Mouse (Mus musculus) T-helper 17 cell (primary cell): ENCODE results near the gene 6030468B19Rik.

ENCODE experiments used
- in situ Hi-C, 2 experiments: fragments of 300-600 bp; cut with MboI, MseI; formaldehyde crosslinking; loops; 1 replicate in 1 of 2; 2 replicates in 1 of 2; pipeline ENCODE4 v1.15.1; 2025; ENCODE audit warnings: high pct_unique_total_duplicates in 2 of 2

Gene 6030468B19Rik

GRCm38 (mm10) chr11:117778851-117779433, 18.5 kb upstream of the 6030468B19Rik start:
- in situ Hi-C loops: no loop called here

DNA sequence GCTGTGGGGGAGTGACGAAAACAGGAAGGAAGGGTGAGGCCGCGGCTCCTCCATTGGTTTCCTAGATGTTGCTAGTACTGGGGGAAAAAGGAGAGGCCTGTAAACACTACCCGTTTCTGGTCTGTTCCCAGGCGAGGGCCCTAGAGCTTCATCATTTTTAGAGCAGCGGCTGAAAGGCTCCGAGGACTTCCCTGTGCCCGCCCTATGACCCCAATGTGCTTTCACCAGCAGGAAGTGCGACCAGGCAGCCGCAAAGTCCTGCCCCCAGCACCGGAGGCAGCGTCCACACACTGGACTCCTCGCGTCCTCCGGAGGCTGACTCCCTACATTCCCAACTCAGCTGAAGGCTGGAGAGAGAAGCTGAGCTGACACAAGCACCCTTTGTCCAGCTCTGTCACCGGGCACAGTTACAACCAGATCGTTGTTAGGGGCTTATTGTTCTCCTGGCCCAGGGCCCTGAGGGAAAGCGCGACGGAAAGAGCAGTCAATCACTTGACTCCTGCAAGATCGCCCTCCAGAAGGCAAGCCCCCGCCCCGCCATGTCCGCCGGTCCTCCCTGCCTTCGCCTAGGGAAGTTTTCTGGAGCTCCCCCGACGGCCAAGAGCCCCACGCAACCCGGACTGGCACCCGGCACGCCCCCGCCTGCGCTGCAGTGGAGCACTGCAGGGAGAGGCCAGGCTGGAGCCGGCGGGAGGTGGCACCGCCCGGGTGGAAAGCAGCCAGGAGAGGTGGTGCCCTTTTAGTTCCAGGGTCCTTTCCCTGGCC, 17.8 kb upstream of the 6030468B19Rik start:
- in situ Hi-C loops: loop anchor here in 1 of 2 experiments (10.0 kb wide), 1 partner anchor 185 kb away; no protein-coding TSS in a partner anchor

DNA sequence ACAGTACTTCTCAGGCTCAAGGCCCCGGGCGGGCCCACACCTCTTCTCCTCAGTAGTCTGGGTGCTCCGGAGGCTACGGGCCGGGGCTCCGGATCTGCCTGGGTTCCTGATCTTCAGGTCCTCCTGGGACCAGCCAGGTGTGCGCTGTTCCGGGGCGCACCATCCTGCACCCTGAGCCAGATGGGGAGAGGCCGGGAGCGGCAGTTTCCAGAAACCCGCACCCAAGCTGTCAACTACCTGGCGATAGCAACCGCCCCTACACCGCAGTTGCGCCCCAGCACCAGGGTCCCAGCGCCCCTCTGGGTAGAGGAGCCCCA, 17.3 kb upstream of the 6030468B19Rik start:
- in situ Hi-C loops: loop anchor here in 1 of 2 experiments (10.0 kb wide), 1 partner anchor 185 kb away; no protein-coding TSS in a partner anchor

GRCm38 (mm10) chr11:117780582-117781111, 16.8 kb upstream of the 6030468B19Rik start:
- in situ Hi-C loops: loop anchor here in 1 of 2 experiments (10.0 kb wide), 1 partner anchor 184 kb away; no protein-coding TSS in a partner anchor

DNA sequence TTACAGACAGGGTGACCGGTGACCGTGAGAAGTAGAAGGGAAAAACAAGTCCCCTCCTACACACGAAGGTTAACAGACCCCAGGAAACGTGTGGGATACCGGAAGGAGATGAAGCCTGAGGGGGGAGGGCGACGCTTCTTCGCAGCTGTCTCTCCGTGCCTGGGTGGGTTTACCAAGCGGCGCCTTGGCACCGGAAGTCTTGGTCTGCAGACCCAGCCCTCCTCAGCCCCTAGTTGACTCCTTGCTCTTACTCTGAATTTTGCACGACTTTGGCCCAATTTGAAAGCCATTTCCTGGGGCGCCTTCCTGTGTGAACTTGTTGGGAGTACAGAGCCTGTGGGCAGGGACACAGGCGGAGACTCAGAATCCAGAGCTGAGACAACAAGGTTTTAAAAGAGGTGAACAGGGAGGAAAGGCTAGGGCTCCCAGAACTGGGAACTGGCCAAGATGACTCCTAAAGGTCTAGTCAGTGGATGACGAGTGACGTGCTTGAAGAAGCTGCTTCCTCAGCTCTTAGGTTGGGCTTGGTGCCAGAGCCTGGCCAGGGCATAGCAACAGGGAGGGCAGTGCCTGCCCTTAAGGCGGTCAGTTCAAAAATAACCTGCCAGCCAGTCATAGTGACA, 16.1 kb upstream of the 6030468B19Rik start:
- in situ Hi-C loops: loop anchor here in 1 of 2 experiments (10.0 kb wide), 1 partner anchor 183 kb away; no protein-coding TSS in a partner anchor

- in situ Hi-C loops: loop anchor here in 1 of 2 experiments (10.0 kb wide), 1 partner anchor 183 kb away; no protein-coding TSS in a partner anchor
These were observed 15.3 kb upstream of the 6030468B19Rik start, which contains the start of the genes Tmc8 and Tmc6 for GRCm38 (mm10) chr11:117781993-117782704. Tmc8 (plus strand) TSS chr11:117782076. Tmc6 (minus strand) TSS chr11:117782198.

DNA sequence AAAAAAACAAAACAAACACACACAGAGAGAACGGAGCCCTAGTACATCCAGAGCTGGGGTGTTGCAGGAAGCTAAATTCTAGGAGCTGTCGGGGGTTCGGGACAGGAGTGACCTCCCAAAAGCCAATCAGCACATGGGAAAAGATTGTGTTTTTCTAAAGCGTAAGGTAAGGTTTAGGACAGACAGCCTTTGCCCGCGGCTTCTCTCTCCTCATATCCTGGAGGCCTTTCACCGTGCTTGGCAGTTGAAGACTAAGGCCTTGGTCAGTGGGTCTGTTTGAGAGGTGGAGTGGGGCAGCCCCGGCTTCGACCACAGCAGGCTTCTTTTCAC, 14.8 kb upstream of the 6030468B19Rik start:
- in situ Hi-C loops: loop anchor here in 1 of 2 experiments (10.0 kb wide), 1 partner anchor 182 kb away; no protein-coding TSS in a partner anchor

GRCm38 (mm10) chr11:117783089-117783488, 14.4 kb upstream of the 6030468B19Rik start:
- in situ Hi-C loops: loop anchor here in 1 of 2 experiments (10.0 kb wide), 1 partner anchor 182 kb away; no protein-coding TSS in a partner anchor

DNA sequence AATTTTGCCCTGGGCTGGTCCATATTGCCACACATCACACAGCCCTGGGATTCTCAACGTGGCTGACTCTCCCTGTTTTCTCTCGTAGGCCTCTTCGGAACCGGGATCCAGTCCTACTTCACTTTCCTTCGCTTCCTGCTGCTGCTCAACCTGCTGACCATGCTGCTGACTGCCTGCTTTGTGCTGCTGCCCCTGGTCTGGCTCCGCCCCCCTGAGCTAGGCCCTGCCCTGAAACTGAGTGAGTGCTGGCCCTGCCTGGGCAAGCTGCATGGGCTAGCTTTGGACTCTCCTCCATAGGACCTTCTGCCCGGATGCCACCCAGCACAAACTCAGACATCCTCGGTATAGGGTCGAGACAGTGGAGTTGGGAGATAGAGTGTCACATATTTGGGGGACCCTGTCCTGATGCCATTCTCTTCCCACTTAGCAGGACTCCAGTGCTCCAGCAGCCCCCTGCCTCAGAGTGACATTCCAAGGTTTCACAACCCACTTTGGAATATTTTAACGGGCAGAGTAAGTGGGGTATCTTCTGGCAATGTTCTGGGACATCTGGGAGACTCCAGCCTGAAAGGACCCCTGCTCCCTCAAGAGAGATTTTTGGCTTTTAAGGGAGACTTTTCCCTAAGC, 13.7 kb upstream of the 6030468B19Rik start:
- in situ Hi-C loops: loop anchor here in 1 of 2 experiments (10.0 kb wide), 1 partner anchor 181 kb away; no protein-coding TSS in a partner anchor

DNA sequence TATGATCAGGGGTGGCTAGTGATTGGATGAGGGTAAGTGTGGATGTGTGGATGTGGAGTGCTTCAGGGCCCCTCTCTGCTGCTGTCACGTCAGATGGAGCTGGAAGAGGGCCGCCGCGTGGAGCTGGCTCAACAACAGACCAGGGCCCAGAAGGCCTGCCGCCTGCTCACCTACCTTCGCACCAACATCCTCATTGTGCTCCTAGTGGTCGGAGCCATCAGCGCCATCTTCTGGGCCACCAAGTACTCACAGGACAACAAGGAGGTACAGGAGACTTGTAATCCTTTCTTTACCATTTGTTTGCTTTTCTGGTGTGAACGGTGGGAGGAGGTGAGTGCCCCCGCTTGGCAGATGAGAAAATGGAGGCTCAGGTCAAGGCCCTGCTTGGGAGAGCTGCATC, 11.2 kb upstream of the 6030468B19Rik start:
- in situ Hi-C loops: loop anchor here in 1 of 2 experiments (10.0 kb wide), 1 partner anchor 179 kb away; no protein-coding TSS in a partner anchor

DNA sequence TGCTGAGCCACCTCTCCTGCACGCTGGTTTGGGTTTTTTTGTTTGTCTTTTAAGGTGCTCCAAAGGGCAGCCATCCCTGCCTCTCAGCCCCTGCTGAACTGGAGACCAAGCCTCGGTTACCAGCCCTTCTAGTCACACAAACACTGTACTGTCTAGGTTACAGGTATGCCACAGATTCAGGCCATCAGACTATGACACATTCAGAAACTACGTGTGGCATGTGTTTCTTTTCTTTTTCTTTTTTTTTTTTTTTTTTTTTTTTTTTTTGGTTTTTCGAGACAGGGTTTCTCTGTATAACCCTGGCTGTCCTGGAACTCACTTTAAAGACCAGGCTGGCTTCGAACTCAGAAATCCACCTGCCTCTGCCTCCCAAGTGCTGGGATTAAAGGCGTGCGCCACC, 9.0 kb upstream of the 6030468B19Rik start:
- in situ Hi-C loops: loop anchor here in 1 of 2 experiments (10.0 kb wide), 1 partner anchor 176 kb away; no protein-coding TSS in a partner anchor

GRCm38 (mm10) chr11:117790286-117790685, 7.2 kb upstream of the 6030468B19Rik start:
- in situ Hi-C loops: no loop called here

GRCm38 (mm10) chr11:117790703-117791440, 6.6 kb upstream of the 6030468B19Rik start:
- in situ Hi-C loops: no loop called here

DNA sequence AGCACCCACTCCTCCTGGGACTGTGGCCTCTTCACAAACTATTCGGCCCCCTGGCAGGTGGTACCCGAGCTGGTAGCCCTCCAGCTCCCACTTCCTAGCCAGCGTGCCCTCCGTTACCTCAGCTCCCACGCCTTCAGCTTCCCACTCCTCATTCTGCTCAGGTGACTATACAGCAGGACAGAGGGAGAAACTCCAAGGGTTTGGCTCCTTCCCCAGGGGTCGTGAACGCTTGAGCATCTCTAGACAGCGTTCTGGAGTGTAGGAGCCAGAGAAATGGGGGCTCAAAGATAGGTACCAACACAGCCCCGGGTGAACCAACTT, 6.1 kb upstream of the 6030468B19Rik start:
- in situ Hi-C loops: no loop called here

GRCm38 (mm10) chr11:117792281-117792888, 5.1 kb upstream of the 6030468B19Rik start:
- in situ Hi-C loops: no loop called here

- in situ Hi-C loops: no loop called here
These were observed 3.4 kb upstream of the 6030468B19Rik start for GRCm38 (mm10) chr11:117794035-117794551.

DNA sequence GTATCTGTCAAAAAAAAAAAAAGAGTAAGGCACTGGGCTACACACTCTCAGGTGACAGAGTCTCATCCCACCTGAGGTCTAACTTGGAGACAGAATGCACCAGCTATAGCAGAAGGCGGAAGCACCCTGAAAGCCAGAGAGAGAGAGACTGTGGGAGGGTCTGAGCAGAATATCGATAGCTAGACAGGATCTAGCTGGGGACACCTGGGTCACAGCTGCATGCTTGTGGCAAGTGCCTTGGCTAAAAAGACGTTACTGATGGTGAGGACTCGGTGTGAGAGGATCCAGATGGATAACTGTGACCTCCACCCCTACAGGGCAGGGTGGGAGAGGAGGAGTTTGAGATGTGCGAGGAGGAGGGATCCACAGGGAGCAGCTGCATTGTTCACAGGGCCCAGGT, 506 bp upstream of the 6030468B19Rik start:
- in situ Hi-C loops: no loop called here

GRCm38 (mm10) chr11:117798160-117798541, 691 bp downstream of the 6030468B19Rik start:
- in situ Hi-C loops: no loop called here

GRCm38 (mm10) chr11:117799174-117799573, 1.7 kb downstream of the 6030468B19Rik start:
- in situ Hi-C loops: no loop called here
